Mouse (Mus musculus): ENCODE data around the gene Traf2.

DNA sequence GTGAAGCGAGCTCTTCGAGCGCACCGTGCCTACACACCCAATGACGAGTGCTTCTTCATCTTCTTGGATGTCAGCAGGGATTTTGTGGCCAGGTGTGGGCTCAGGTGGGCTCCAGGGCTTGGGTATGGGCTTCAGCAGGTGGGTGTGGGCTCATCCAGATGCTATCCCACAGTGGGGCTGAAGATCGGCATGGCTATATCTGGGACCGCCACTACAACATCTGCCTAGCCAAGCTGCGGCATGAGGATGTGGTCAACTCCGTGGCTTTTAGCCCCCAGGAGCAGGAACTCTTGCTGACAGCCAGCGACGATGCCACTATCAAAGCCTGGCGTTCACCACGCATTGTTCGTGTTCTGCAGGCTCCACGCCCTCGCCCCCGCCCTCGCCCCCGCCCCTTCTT is 42.2 kb downstream of the Traf2 start:
- TF ChIP-seq POLR2A (IDR thresholded peaks at IDR 0.05; ENCODE audit: low read depth, low read length), result no peak
- TF ChIP-seq CTCF (conservative IDR thresholded peaks at IDR 0.05; ENCODE audit: insufficient read depth, insufficient read length, low read depth, low read length), result no peak

Data from kidney, adult 2 months (tissue).